Mouse (Mus musculus): ENCODE data around the gene Ints7. TPM values are rescaled to one million over a fixed set of nuclear protein-coding genes. Genes with fewer than 3 reads are reported as not detected.

Ints7 gene
- polyA plus RNA-seq, 1 experiment from 2014 or later = 49.7 TPM

- no peaks in the 10 kb centered on the region for H3K9me3 ChIP-seq
- no peak overlapping the region for H3K27ac ChIP-seq (replicated peaks)
- WGBS = 88% methylated on average over 2 of the region's 2 CpGs
- H3K36me3 ChIP-seq = no peaks in the 10 kb centered on the region
- H3K27me3 ChIP-seq = no peaks in the 10 kb centered on the region
- no peak overlapping the region for H3K4me2 ChIP-seq (replicated peaks)
- no peak overlapping the region for H3K4me3 ChIP-seq
- no peak for ATAC-seq (replicated peaks)
- no peaks in the 10 kb centered on the region for H3K4me1 ChIP-seq
- H3K9ac ChIP-seq (replicated peaks) = no peak overlapping the region
Measured at GRCm38 (mm10) chr1:191640146-191640545, 64.7 kb downstream of the Ints7 start.

- no peak overlapping the region for H3K27ac ChIP-seq (replicated peaks)
- 72% methylated on average over 3 of the region's 3 CpGs for WGBS
- no peak for ATAC-seq (replicated peaks)
- no peak overlapping the region for H3K9ac ChIP-seq (replicated peaks)
- H3K27me3 ChIP-seq = no peaks in the 10 kb centered on the region
- no peaks in the 10 kb centered on the region for H3K36me3 ChIP-seq
- H3K4me1 ChIP-seq = no peaks in the 10 kb centered on the region
- no peaks in the 10 kb centered on the region for H3K9me3 ChIP-seq
- H3K4me3 ChIP-seq = no peak overlapping the region
- H3K4me2 ChIP-seq (replicated peaks) = no peak overlapping the region
Measured at GRCm38 (mm10) chr1:191640848-191641247, 65.4 kb downstream of the Ints7 start.

- H3K27me3 ChIP-seq = no peaks in the 10 kb centered on the region
- H3K9ac ChIP-seq (replicated peaks) = no peak overlapping the region
- H3K4me3 ChIP-seq = no peak overlapping the region
- no peaks in the 10 kb centered on the region for H3K9me3 ChIP-seq
- ATAC-seq (replicated peaks) = no peak
- no peak overlapping the region for H3K27ac ChIP-seq (replicated peaks)
- H3K4me1 ChIP-seq = no peaks in the 10 kb centered on the region
- no peaks in the 10 kb centered on the region for H3K36me3 ChIP-seq
- H3K4me2 ChIP-seq (replicated peaks) = no peak overlapping the region
- WGBS = 15% methylated on average over 2 of the region's 2 CpGs
Measured at GRCm38 (mm10) chr1:191641438-191641837, 66.0 kb downstream of the Ints7 start.

- H3K27me3 ChIP-seq = no peaks in the 10 kb centered on the region
- 55% methylated on average over 4 of the region's 4 CpGs for WGBS
- no peak overlapping the region for H3K4me3 ChIP-seq
- H3K9ac ChIP-seq (replicated peaks) = no peak overlapping the region
- H3K4me2 ChIP-seq (replicated peaks) = no peak overlapping the region
- H3K9me3 ChIP-seq = no peaks in the 10 kb centered on the region
- no peaks in the 10 kb centered on the region for H3K36me3 ChIP-seq
- H3K27ac ChIP-seq (replicated peaks) = no peak overlapping the region
- no peak for ATAC-seq (replicated peaks)
- no peaks in the 10 kb centered on the region for H3K4me1 ChIP-seq
Measured at GRCm38 (mm10) chr1:191642903-191643302, 67.5 kb downstream of the Ints7 start.

- WGBS = 62% methylated on average over 8 of the region's 8 CpGs
- Histone ChIP-seq H3K9me3 (no peaks in the 10 kb centered on the region), H3K27me3 (no peaks in the 10 kb centered on the region), H3K36me3 (no peaks in the 10 kb centered on the region), H3K4me3 (no peak overlapping the region), H3K27ac (replicated peaks) (no peak overlapping the region), H3K4me1 (no peaks in the 10 kb centered on the region), H3K9ac (replicated peaks) (no peak overlapping the region), H3K4me2 (replicated peaks) (no peak overlapping the region)
- ATAC-seq (replicated peaks) = no peak
Measured at GRCm38 (mm10) chr1:191645921-191646320, 70.5 kb downstream of the Ints7 start.

GRCm38 (mm10) chr1:191647590-191647989 lies 72.2 kb downstream of the Ints7 start:
- H3K36me3 ChIP-seq = no peaks in the 10 kb centered on the region
- 89% methylated on average over 3 of the region's 3 CpGs for WGBS
- H3K4me3 ChIP-seq = no peak overlapping the region
- H3K27ac ChIP-seq (replicated peaks) = no peak overlapping the region
- no peaks in the 10 kb centered on the region for H3K9me3 ChIP-seq
- H3K4me2 ChIP-seq (replicated peaks) = no peak overlapping the region
- H3K4me1 ChIP-seq = no peaks in the 10 kb centered on the region
- ATAC-seq (replicated peaks) = no peak
- no peak overlapping the region for H3K9ac ChIP-seq (replicated peaks)
- no peaks in the 10 kb centered on the region for H3K27me3 ChIP-seq

- Histone ChIP-seq H3K4me2 (replicated peaks) (no peak overlapping the region), H3K27me3 (no peaks in the 10 kb centered on the region), H3K9ac (replicated peaks) (no peak overlapping the region), H3K36me3 (no peaks in the 10 kb centered on the region), H3K4me3 (no peak overlapping the region), H3K4me1 (peaks cover 4% of the 10 kb centered on the region; the same call in 1 of the 2 replicates), H3K9me3 (no peaks in the 10 kb centered on the region), H3K27ac (replicated peaks) (no peak overlapping the region)
- ATAC-seq (replicated peaks) = no peak
- WGBS = 75% methylated on average over 3 of the region's 3 CpGs
Measured at GRCm38 (mm10) chr1:191659441-191659840, 84.0 kb downstream of the Ints7 start.

- no peak overlapping the region for H3K9ac ChIP-seq (replicated peaks)
- peaks cover 4% of the 10 kb centered on the region; the same call in 1 of the 2 replicates for H3K4me1 ChIP-seq
- no peak overlapping the region for H3K27ac ChIP-seq (replicated peaks)
- no peak overlapping the region for H3K4me3 ChIP-seq
- 63% methylated on average over 8 of the region's 8 CpGs for WGBS
- no peaks in the 10 kb centered on the region for H3K36me3 ChIP-seq
- no peaks in the 10 kb centered on the region for H3K9me3 ChIP-seq
- H3K27me3 ChIP-seq = no peaks in the 10 kb centered on the region
- ATAC-seq (replicated peaks) = no peak
- no peak overlapping the region for H3K4me2 ChIP-seq (replicated peaks)
Measured at GRCm38 (mm10) chr1:191661019-191661796, 85.8 kb downstream of the Ints7 start.

GRCm38 (mm10) chr1:191662178-191662898 lies 86.9 kb downstream of the Ints7 start:
- Histone ChIP-seq H3K4me3 (no peak overlapping the region), H3K9me3 (no peaks in the 10 kb centered on the region), H3K4me1 (peaks cover 4% of the 10 kb centered on the region; the same call in 1 of the 2 replicates), H3K36me3 (no peaks in the 10 kb centered on the region), H3K4me2 (replicated peaks) (no peak overlapping the region), H3K27ac (replicated peaks) (no peak overlapping the region), H3K27me3 (no peaks in the 10 kb centered on the region), H3K9ac (replicated peaks) (no peak overlapping the region)
- ATAC-seq (replicated peaks) = no peak
- WGBS = 72% methylated on average over 9 of the region's 9 CpGs

GRCm38 (mm10) chr1:191662899-191663500 lies 87.6 kb downstream of the Ints7 start:
- Histone ChIP-seq H3K27me3 (no peaks in the 10 kb centered on the region), H3K36me3 (no peaks in the 10 kb centered on the region), H3K9me3 (no peaks in the 10 kb centered on the region), H3K4me1 (peaks cover 4% of the 10 kb centered on the region; the same call in 1 of the 2 replicates), H3K9ac (replicated peaks) (no peak overlapping the region), H3K27ac (replicated peaks) (no peak overlapping the region), H3K4me3 (no peak overlapping the region), H3K4me2 (replicated peaks) (no peak overlapping the region)
- no peak for ATAC-seq (replicated peaks)
- WGBS = 81% methylated on average over 8 of the region's 8 CpGs

GRCm38 (mm10) chr1:191663603-191664002 lies 88.2 kb downstream of the Ints7 start:
- Histone ChIP-seq H3K27ac (replicated peaks) (no peak overlapping the region), H3K9ac (replicated peaks) (no peak overlapping the region), H3K4me2 (replicated peaks) (no peak overlapping the region), H3K4me3 (no peak overlapping the region), H3K36me3 (no peaks in the 10 kb centered on the region), H3K27me3 (no peaks in the 10 kb centered on the region), H3K4me1 (peaks cover 4% of the 10 kb centered on the region; the same call in 1 of the 2 replicates), H3K9me3 (no peaks in the 10 kb centered on the region)
- ATAC-seq (replicated peaks) = no peak
- WGBS = 92% methylated on average over 6 of the region's 6 CpGs

- H3K27me3 ChIP-seq = no peaks in the 10 kb centered on the region
- WGBS = 79% methylated on average over 11 of the region's 11 CpGs
- no peak overlapping the region for H3K27ac ChIP-seq (replicated peaks)
- H3K4me2 ChIP-seq (replicated peaks) = no peak overlapping the region
- no peak for ATAC-seq (replicated peaks)
- H3K9ac ChIP-seq (replicated peaks) = no peak overlapping the region
- H3K4me3 ChIP-seq = no peak overlapping the region
- peaks cover 4% of the 10 kb centered on the region; the same call in 1 of the 2 replicates for H3K4me1 ChIP-seq
- H3K9me3 ChIP-seq = no peaks in the 10 kb centered on the region
- H3K36me3 ChIP-seq = no peaks in the 10 kb centered on the region
Measured at GRCm38 (mm10) chr1:191666351-191666750, 90.9 kb downstream of the Ints7 start.
